Mouse (Mus musculus) liver, embryonic 11.5 days (tissue): ENCODE results near the gene Tbc1d12. TPM values are rescaled to one million over a fixed set of nuclear protein-coding genes. Genes with fewer than 3 reads are reported as not detected.
A peak's percentile ranks its signal among the peaks of the same experiment; 100 is the strongest.

Source experiments
- ATAC-seq: fragments of 200-750 bp; cut with Nextera tagmentation; replicated peaks from 2 replicates; pipeline ENCODE4 v1.8.0; 2017; ENCODE audit warnings: moderate number of reproducible peaks, mild to moderate bottlenecking, moderate TSS enrichment, moderate library complexity; ENCODE audit not compliant: low FRiP score
- DNase-seq: peaks from one replicate; pipeline ENCODE4 v3.0.0-alpha.2; 2017; ENCODE audit warnings: low spot score
- H3K27ac ChIP-seq: fragments of 300-500 bp; sonication (generic); 2 replicates; pipeline ENCODE4 v1.5.1; 2014; ENCODE audit warnings: mild to moderate bottlenecking, low read depth, low read length, control low read depth
- H3K27me3 ChIP-seq: fragments of 300-500 bp; sonication (generic); replicated peaks from 2 replicates; pipeline ENCODE4 v1.6.1; 2014; ENCODE audit warnings: low read length, mixed read lengths; ENCODE audit not compliant: control insufficient read depth, insufficient read depth
- H3K36me3 ChIP-seq: fragments of 300-500 bp; sonication (generic); 2 replicates; pipeline ENCODE4 v1.6.1; 2014; ENCODE audit warnings: mild to moderate bottlenecking, low read length, moderate library complexity, mixed read lengths; ENCODE audit not compliant: control insufficient read depth, insufficient read depth
- H3K4me1 ChIP-seq: fragments of 300-500 bp; sonication (generic); replicated peaks from 2 replicates; pipeline ENCODE4 v1.6.1; 2014; ENCODE audit warnings: low read length, mixed read lengths; ENCODE audit not compliant: control insufficient read depth, insufficient read depth
- H3K4me2 ChIP-seq: fragments of 300-500 bp; sonication (generic); 2 replicates; pipeline ENCODE4 v1.6.1; 2014; ENCODE audit warnings: mild to moderate bottlenecking, control low read depth, moderate library complexity
- H3K4me3 ChIP-seq: fragments of 300-500 bp; sonication (generic); 2 replicates; pipeline ENCODE4 v1.5.1; 2014; ENCODE audit warnings: low read depth, low read length, control low read depth
- H3K9ac ChIP-seq: fragments of 300-500 bp; sonication (generic); 2 replicates; pipeline ENCODE4 v1.6.1; 2014; ENCODE audit warnings: low read depth, low read length, control low read depth
- H3K9me3 ChIP-seq: fragments of 300-500 bp; sonication (generic); 2 replicates; pipeline ENCODE4 v1.6.1; 2016; ENCODE audit warnings: low read length, inconsistent platforms, mixed read lengths; ENCODE audit not compliant: control insufficient read depth
- WGBS: fragments of 180-500 bp; shearing (Covaris S2); extraction: QIAGEN DNeasy Blood & Tissue Kit; methylation state at CpG from one replicate; pipeline ENCODE4 v1.1.7; 2014; 5-methylcytosine and 5-hydroxymethylcytosine counted together
- polyA plus RNA-seq: library from polyadenylated mRNA; unstranded; fragments of >200 nt; fragmentation: Nextera tagmentation; extraction: Ambion mirVana; gene quantifications from 2 replicates; pipeline ENCODE4 v1.2.1, GENCODE M21; 2014

Tbc1d12 gene
- polyA plus RNA-seq, 1 experiment from 2014 or later, result 1.9 TPM

DNA sequence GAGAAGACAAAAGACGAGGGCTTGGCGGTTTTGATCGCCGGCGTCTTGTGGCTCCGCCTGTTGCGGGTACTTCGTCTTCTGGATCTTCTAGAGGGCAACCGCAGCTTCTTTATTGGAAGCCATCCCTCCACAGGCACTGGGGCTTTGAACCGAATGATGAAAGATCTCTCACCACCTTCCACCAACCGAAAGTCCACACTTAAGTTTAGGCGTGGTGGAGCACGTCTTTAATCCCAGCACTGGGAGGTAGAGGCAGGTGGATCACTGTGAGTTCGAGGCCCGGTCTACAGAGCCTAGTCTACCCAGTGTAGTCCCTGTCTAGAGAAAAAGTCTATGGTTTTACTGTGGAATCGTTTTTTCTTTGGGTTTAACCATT is 17.0 kb upstream of the Tbc1d12 start:
- 10% methylated on average over 16 of the region's 16 CpGs for WGBS
- Histone ChIP-seq H3K36me3 (peaks cover 6% of the 10 kb centered on the region; the same call in 1 of the 2 replicates), H3K9me3 (no peaks in the 10 kb centered on the region), H3K27me3 (no peaks in the 10 kb centered on the region), H3K4me1 (peaks cover 8% of the 10 kb centered on the region), H3K4me3 (peak overlapping the region; percentile 59), H3K9ac (peak overlapping the region; percentile 83), H3K27ac (peak overlapping the region; percentile 92), H3K4me2 (peak overlapping the region; percentile 89)
- ATAC-seq (peak; percentile 62), DNase-seq (no peak)

- Histone ChIP-seq H3K4me3 (peak overlapping the region; percentile 2; the same call in 1 of the 2 replicates), H3K9ac (peak overlapping the region; percentile 57), H3K9me3 (no peaks in the 10 kb centered on the region), H3K27ac (peak overlapping the region; percentile 92), H3K27me3 (no peaks in the 10 kb centered on the region), H3K4me1 (peaks cover 8% of the 10 kb centered on the region), H3K36me3 (peaks cover 6% of the 10 kb centered on the region; the same call in 1 of the 2 replicates), H3K4me2 (peak overlapping the region; percentile 89)
- DNase-seq (no peak), ATAC-seq (peak; percentile 91)
- WGBS, result 39% methylated on average over 4 of the region's 4 CpGs
Measured at GRCm38 (mm10) chr19:38820186-38820804, 16.1 kb upstream of the Tbc1d12 start.

GRCm38 (mm10) chr19:38833224-38833623 is 3.2 kb upstream of the Tbc1d12 start:
- Histone ChIP-seq H3K9me3 (no peaks in the 10 kb centered on the region), H3K27me3 (no peaks in the 10 kb centered on the region), H3K27ac (no peak overlapping the region), H3K9ac (no peak overlapping the region), H3K36me3 (no peaks in the 10 kb centered on the region), H3K4me3 (no peak overlapping the region), H3K4me2 (no peak overlapping the region), H3K4me1 (peaks cover 3% of the 10 kb centered on the region)
- ATAC-seq (no peak), DNase-seq (no peak)
- WGBS, result 47% methylated on average over 1 of the region's 1 CpGs

GRCm38 (mm10) chr19:38836084-38836437 is 318 bp upstream of the Tbc1d12 start:
- Histone ChIP-seq H3K27me3 (no peaks in the 10 kb centered on the region), H3K27ac (peak overlapping the region; percentile 80; the same call in 1 of the 2 replicates), H3K4me1 (peaks cover 5% of the 10 kb centered on the region), H3K36me3 (no peaks in the 10 kb centered on the region), H3K9ac (peak overlapping the region; percentile 84), H3K4me2 (peak overlapping the region; percentile 90), H3K9me3 (no peaks in the 10 kb centered on the region), H3K4me3 (peak overlapping the region; percentile 68)
- 24% methylated on average over 10 of the region's 10 CpGs for WGBS
- ATAC-seq (0 out of 2 replicates have a peak, but pooled peaks have one; percentile 1), DNase-seq (no peak)

DNA sequence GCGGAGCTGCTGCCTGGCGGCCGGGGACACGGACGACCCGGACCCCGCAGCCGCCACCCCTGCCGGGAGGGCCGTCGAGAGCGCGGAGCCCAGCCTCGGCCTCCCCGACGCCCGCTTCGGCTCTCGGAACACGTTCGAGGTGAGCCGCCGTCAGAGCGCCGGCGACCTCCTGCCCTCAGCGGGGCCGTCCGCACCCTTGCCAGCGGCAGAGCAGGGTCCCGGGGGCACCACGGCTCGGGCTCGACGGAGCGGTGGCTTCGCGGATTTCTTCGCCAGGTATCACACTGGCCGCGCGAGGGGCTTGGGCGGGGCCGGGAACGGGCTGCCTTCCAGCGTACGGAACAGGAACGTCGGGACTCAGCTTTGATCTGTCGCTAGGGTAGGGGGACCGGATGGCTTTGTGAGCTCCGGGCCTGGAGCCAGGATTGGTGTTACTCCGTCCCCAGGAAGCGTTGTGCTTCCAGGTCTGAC is 827 bp downstream of the Tbc1d12 start:
- ATAC-seq, result peak; percentile 57
- under 1% methylated on average over 54 of the region's 54 CpGs for WGBS
- DNase-seq, result peak; percentile 64
- Histone ChIP-seq H3K9me3 (no peaks in the 10 kb centered on the region), H3K27me3 (no peaks in the 10 kb centered on the region), H3K27ac (peak overlapping the region; percentile 80), H3K4me1 (peaks cover 5% of the 10 kb centered on the region), H3K4me3 (peak overlapping the region; percentile 68), H3K36me3 (no peaks in the 10 kb centered on the region), H3K4me2 (peak overlapping the region; percentile 90), H3K9ac (peak overlapping the region; percentile 84)

DNA sequence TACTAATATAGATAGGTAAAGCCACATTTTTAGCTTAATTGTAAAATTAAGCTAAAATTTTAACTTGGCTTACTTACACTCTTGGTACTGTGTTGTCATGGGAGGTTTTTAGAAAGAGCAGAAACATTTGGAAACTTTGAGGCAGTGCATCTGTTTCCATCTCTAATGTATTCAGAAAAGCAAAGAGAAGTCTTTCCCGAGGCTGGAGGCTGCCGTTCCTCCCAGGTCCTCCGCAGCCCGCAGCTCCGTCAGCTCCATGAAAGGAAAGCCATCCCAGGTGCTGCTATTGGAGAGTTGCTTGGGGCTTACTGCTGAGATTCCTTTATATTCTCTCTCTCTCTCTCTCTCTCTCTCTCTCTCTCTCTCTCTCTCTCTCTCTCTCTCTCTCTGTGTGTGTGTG is 8.4 kb downstream of the Tbc1d12 start:
- ATAC-seq (no peak), DNase-seq (no peak)
- Histone ChIP-seq H3K4me1 (no peaks in the 10 kb centered on the region), H3K36me3 (no peaks in the 10 kb centered on the region), H3K4me2 (no peak overlapping the region), H3K27ac (no peak overlapping the region), H3K4me3 (no peak overlapping the region), H3K9me3 (no peaks in the 10 kb centered on the region), H3K27me3 (no peaks in the 10 kb centered on the region), H3K9ac (no peak overlapping the region)
- WGBS, result 93% methylated on average over 5 of the region's 5 CpGs

DNA sequence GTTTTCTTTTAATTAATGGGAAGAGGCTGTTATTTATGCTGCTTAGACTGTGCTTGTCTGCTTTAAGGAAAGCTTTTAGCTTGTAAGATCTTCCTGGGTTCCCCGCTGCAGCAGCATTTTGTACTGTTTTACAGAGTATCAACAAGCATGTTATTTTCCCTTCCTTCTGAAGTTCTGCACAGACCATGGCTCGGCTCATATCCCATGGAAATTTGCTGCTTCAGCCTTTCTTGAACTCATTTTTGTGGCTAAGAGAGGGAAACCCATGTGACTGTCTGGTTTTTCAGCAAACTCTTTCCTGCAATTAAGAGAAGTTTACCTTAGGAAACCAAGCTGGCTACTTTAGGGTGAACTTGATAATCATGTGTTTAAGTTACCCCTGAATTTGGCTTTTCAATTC is 10.0 kb downstream of the Tbc1d12 start:
- no peak for DNase-seq
- no peak for ATAC-seq
- H3K9me3 ChIP-seq, result no peaks in the 10 kb centered on the region
- WGBS, result 71% methylated on average over 2 of the region's 2 CpGs
- H3K27ac ChIP-seq, result no peak overlapping the region
- no peaks in the 10 kb centered on the region for H3K36me3 ChIP-seq
- no peaks in the 10 kb centered on the region for H3K27me3 ChIP-seq
- no peak overlapping the region for H3K4me3 ChIP-seq
- no peak overlapping the region for H3K9ac ChIP-seq
- no peak overlapping the region for H3K4me2 ChIP-seq
- H3K4me1 ChIP-seq, result no peaks in the 10 kb centered on the region

GRCm38 (mm10) chr19:38858224-38858623 is 21.8 kb downstream of the Tbc1d12 start:
- Histone ChIP-seq H3K9me3 (no peaks in the 10 kb centered on the region), H3K27me3 (no peaks in the 10 kb centered on the region), H3K4me3 (no peak overlapping the region), H3K4me1 (no peaks in the 10 kb centered on the region), H3K9ac (no peak overlapping the region), H3K27ac (no peak overlapping the region), H3K4me2 (no peak overlapping the region), H3K36me3 (no peaks in the 10 kb centered on the region)
- 90% methylated on average over 3 of the region's 3 CpGs for WGBS
- ATAC-seq (no peak), DNase-seq (no peak)

DNA sequence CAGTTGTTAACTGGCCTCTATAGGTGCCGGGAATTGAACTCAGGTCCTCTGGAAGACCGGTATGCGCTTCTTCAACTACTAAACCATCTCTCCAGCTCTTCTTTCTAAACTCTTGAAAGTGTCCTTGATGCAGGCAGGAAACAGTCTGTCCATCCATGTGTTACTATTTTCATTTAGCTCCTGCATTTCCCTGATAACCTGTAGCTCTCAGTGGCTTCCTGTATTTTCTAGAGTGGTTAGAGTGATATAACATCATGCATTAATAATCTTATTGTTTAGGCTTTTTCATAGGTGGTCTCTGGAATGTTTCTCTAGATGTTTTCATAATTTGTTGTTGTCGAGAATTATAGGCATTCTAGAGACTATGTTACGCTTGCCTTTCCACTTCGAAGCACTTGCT is 26.1 kb downstream of the Tbc1d12 start:
- H3K4me3 ChIP-seq, result no peak overlapping the region
- DNase-seq, result no peak
- ATAC-seq, result no peak
- no peaks in the 10 kb centered on the region for H3K27me3 ChIP-seq
- WGBS, result 89% methylated on average over 6 of the region's 6 CpGs
- no peaks in the 10 kb centered on the region for H3K36me3 ChIP-seq
- H3K9me3 ChIP-seq, result no peaks in the 10 kb centered on the region
- no peak overlapping the region for H3K4me2 ChIP-seq
- no peak overlapping the region for H3K9ac ChIP-seq
- H3K27ac ChIP-seq, result no peak overlapping the region
- H3K4me1 ChIP-seq, result no peaks in the 10 kb centered on the region
